Mouse (Mus musculus) bone marrow macrophage, adult 2 months (primary cell): ENCODE data around the gene Fndc3a. TPM values are rescaled to one million over a fixed set of nuclear protein-coding genes. Genes with fewer than 3 reads are reported as not detected.

Experiments used
- H3K27ac ChIP-seq: 2 replicates; pipeline ENCODE4 v1.5.1; 2012; ENCODE audit warnings: low read depth, low read length; ENCODE audit not compliant: insufficient read depth
- H3K4me1 ChIP-seq: 2 replicates; pipeline ENCODE4 v1.6.1; 2012; ENCODE audit warnings: low read length; ENCODE audit not compliant: control insufficient read depth, insufficient read depth
- H3K4me3 ChIP-seq: 2 replicates; pipeline ENCODE4 v1.5.1; 2012; ENCODE audit warnings: mild to moderate bottlenecking, low read length, moderate library complexity; ENCODE audit not compliant: insufficient read depth
- CTCF ChIP-seq: IDR thresholded peaks from 2 replicates; pipeline ENCODE4 v1.5.1; 2012; ENCODE audit warnings: low read depth, mild to moderate bottlenecking, low read length, moderate library complexity
- POLR2A ChIP-seq: IDR thresholded peaks from 2 replicates; pipeline ENCODE4 v1.6.1; 2012; ENCODE audit warnings: mild to moderate bottlenecking, low read depth, low read length, borderline replicate concordance
- polyA plus RNA-seq: library from polyadenylated mRNA; stranded (reverse); fragments of >200 nt; gene quantifications from 2 replicates; pipeline ENCODE4 v1.2.4, GENCODE M21; 2012; ENCODE audit not compliant: missing spikeins, insufficient read depth, insufficient read length

Gene Fndc3a
- polyA plus RNA-seq, 1 experiment = 55.9 TPM

- peaks cover 20% of the 10 kb centered on the region for H3K4me1 ChIP-seq
- peak overlapping the region; percentile 93 for H3K27ac ChIP-seq
- H3K4me3 ChIP-seq = peak overlapping the region; percentile 63
- TF ChIP-seq CTCF (no peak), POLR2A (no peak)
Measured at GRCm38 (mm10) chr14:72603194-72603521, 106.6 kb downstream of the Fndc3a start.

- peak overlapping the region; percentile 63 for H3K4me3 ChIP-seq
- TF ChIP-seq CTCF (no peak), POLR2A (no peak)
- H3K27ac ChIP-seq = peak overlapping the region; percentile 93
- peaks cover 20% of the 10 kb centered on the region for H3K4me1 ChIP-seq
Measured at GRCm38 (mm10) chr14:72602521-72603193, 107.1 kb downstream of the Fndc3a start.

- Histone ChIP-seq H3K4me1 (peaks cover 22% of the 10 kb centered on the region), H3K4me3 (peak overlapping the region; percentile 48), H3K27ac (peak overlapping the region; percentile 61)
- no peak for TF ChIP-seq CTCF
- TF ChIP-seq POLR2A = no peak
Measured at GRCm38 (mm10) chr14:72601381-72602305, 108.2 kb downstream of the Fndc3a start.

- TF ChIP-seq CTCF (no peak), POLR2A (no peak)
- H3K4me1 ChIP-seq = peaks cover 29% of the 10 kb centered on the region
- peak overlapping the region; percentile 40 for H3K4me3 ChIP-seq
- H3K27ac ChIP-seq = peak overlapping the region; percentile 31
Measured at GRCm38 (mm10) chr14:72600375-72600774, 109.4 kb downstream of the Fndc3a start.

- H3K4me1 ChIP-seq = peaks cover 31% of the 10 kb centered on the region
- TF ChIP-seq CTCF (no peak), POLR2A (no peak)
- no peak overlapping the region for H3K4me3 ChIP-seq
- H3K27ac ChIP-seq = no peak overlapping the region
Measured at GRCm38 (mm10) chr14:72598976-72599740, 110.6 kb downstream of the Fndc3a start.

GRCm38 (mm10) chr14:72594191-72594590 is 115.6 kb downstream of the Fndc3a start:
- no peak overlapping the region for H3K27ac ChIP-seq
- TF ChIP-seq CTCF = no peak
- no peak for TF ChIP-seq POLR2A
- peaks cover 21% of the 10 kb centered on the region for H3K4me1 ChIP-seq
- H3K4me3 ChIP-seq = no peak overlapping the region

- H3K4me3 ChIP-seq = no peak overlapping the region
- peaks cover 6% of the 10 kb centered on the region for H3K4me1 ChIP-seq
- H3K27ac ChIP-seq = no peak overlapping the region
- no peak for TF ChIP-seq POLR2A
- TF ChIP-seq CTCF = no peak
Measured at GRCm38 (mm10) chr14:72589415-72589814, 120.4 kb downstream of the Fndc3a start.

- TF ChIP-seq CTCF (no peak), POLR2A (no peak)
- Histone ChIP-seq H3K4me1 (peaks cover 19% of the 10 kb centered on the region), H3K27ac (no peak overlapping the region), H3K4me3 (no peak overlapping the region)
Measured at GRCm38 (mm10) chr14:72582979-72583378, 126.8 kb downstream of the Fndc3a start.

- Histone ChIP-seq H3K4me1 (peaks cover 19% of the 10 kb centered on the region), H3K4me3 (no peak overlapping the region), H3K27ac (peak overlapping the region; percentile 14)
- no peak for TF ChIP-seq CTCF
- TF ChIP-seq POLR2A = no peak
Measured at GRCm38 (mm10) chr14:72580991-72581390, 128.8 kb downstream of the Fndc3a start.
